Mouse (Mus musculus) natural killer cell, adult 2 months (primary cell): ENCODE results near the gene Gm2042.
"Not testable (repeated sequence)": the region's sequence is repeated elsewhere in the genome, so short reads cannot be mapped to it uniquely, and the experiment has no call there.

Experiments
- DNase-seq, 2 experiments: peaks; one replicate each; pipeline ENCODE4 v3.0.0; 2022; ENCODE audit warnings: low spot score in 2 of 2

The Gm2042 gene

GRCm38 (mm10) chr12:87953780-87954179 lies at the start of gene Gm2042:
Gm2042 (plus strand) TSS chr12:87954080.
- DNase-seq, result not testable (repeated sequence)

DNA sequence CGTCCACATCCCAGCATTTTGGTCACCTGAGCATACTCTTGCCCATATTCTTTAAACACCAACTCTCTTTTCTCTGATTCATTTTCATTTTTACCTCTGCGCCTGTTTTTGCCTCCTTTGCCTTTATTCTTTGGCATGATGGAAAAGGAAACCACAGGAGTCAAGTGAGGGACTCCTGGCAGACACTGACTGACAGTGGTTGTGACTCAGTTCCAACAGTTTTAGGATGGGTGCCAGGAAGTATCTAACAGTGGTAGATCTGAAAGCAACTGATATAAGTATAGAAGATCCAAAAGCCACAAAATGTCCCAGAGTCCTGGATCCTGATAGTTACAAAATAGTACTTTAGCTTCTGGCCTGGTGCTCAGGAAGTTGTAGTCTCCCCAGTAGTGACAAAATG lies 34.2 kb upstream of the Gm2042 start, which contains the start of gene Gm2035:
Gm2035 (minus strand) TSS at position 137 of the 400 bp plus-strand sequence.
- DNase-seq, result not testable (repeated sequence)

DNA sequence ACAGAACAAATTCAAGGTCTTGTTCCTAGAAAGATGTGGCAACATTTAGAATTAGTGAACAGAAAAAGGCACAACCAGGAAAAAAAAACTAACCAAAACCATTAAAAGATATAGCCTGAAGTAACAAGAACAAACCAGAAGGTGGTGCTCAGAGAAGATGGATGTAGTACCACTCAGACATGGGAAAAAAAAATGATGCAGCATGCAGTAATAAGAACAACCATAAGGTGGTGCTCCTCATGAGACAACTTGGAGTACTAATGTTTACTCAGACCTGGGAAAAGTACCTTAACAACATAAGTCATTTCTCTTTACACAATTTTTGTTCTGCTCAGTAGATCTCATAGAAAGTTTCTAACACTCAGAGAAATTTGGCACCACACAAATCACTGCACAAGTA lies 30.1 kb downstream of the Gm2042 start:
- not testable (repeated sequence) for DNase-seq

GRCm38 (mm10) chr12:88004118-88004517 lies 50.2 kb downstream of the Gm2042 start:
- not testable (repeated sequence) for DNase-seq
